Mouse (Mus musculus) erythroblast, embryonic 14.5 days (primary cell): ENCODE measurements at regions not wholly inside any gene's neighbourhood (a gene's known extent, or its start where the extent isn't known, plus 50 kb on each side); places are given as distances from the start of the nearest gene placed in this dataset.

Source experiments
- GATA1 ChIP-seq: IDR thresholded peaks from 2 replicates; pipeline ENCODE4 v1.6.1; 2012; ENCODE audit warnings: low read length, inconsistent platforms, mixed read lengths
- TAL1 ChIP-seq: IDR thresholded peaks from 3 replicates; pipeline ENCODE4 v1.6.1; 2012; ENCODE audit warnings: low read length, inconsistent platforms, mixed read lengths

GRCm38 (mm10) chr11:45193319-45193718, 576.2 kb downstream of the Ebf1 start:
- TF ChIP-seq GATA1, result no peak
- TF ChIP-seq TAL1, result no peak
